Mouse (Mus musculus): ENCODE data around the gene Dpf3.

Dpf3 gene

GRCm38 (mm10) chr12:83495961-83496282, 8.4 kb upstream of the Dpf3 start:
- DNase-seq: no peak

- DNase-seq: no peak
Measured at GRCm38 (mm10) chr12:83495248-83495960, 7.9 kb upstream of the Dpf3 start.

DNA sequence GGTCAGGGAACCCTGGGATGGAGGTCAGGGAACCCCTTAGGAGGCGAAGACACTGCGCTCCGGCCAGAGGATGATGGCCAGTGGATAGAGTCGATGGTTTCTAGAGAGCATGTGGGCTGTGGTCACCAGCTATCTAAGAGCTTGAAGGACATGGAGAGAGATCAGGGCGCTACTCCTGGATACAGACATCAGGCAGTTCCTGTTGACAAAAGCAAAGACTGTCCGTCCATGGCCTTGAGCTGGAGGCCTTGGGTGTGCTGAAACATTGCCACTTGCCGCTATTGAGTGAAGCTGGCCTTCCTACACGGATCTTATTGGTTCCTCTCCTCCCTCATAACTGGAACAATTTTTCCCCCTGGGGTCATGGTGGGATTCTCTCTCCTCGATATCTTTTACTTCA, 6.7 kb upstream of the Dpf3 start:
- no peak for DNase-seq

GRCm38 (mm10) chr12:83492808-83493207, 5.3 kb upstream of the Dpf3 start:
- DNase-seq: no peak

- DNase-seq: peak in 1 of 2 experiments; percentile 6
Measured at GRCm38 (mm10) chr12:83491609-83492008, 4.1 kb upstream of the Dpf3 start.

DNA sequence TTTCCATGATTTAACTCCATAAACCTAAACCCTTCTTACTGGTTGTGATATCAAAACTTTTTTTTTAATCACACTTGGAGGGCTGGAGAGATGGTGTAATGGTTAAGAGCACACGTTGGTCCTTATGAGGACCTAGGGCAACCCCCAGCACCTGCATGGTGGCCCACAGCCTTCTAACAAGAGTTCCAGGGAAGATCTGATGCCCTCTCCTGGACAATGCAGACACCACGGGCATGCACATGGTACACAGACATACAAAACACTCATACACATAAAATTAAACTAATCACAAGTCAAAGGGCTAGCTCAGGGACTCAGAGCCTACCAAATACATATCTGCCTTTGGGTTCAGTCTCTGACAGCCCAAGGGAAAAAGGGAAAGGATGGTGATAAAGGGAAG, 2.2 kb upstream of the Dpf3 start:
- no peak for DNase-seq

DNA sequence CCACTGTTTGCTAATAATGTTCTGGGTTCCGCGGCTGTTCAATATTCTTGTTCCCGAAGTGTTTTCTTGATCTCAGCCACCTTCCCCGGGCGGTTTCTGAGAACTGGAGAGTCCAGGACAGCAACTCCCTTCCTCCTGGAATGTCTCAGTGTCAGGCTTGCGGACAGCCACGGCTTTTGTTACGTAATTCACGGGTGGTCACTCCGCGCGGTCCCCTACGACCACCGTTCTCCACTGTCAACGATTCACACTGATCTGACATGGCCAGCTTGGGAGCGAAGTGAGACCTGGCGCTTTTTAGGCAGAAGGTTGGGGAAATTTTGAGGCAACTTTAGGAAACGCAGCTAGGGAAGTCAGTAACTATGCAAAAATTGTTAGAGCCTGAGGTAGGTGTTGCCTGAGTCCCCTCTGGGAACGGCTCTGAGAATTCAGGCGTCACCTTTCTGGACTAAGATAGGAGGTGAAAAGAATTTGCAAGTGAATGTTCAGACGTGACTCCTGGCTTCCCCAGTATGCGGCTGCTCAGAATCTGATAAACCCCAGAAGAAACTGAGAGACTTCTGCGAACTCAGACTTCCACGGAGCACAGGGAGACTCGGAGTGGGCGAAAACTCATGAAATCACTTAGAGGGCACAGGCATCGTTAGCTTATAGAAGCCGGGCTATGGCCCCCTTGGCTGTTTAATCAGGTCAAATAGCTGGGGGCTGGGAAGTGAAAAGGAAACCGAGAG, 860 bp upstream of the Dpf3 start:
- DNase-seq: peak in 1 of 2 experiments; percentile 23

DNA sequence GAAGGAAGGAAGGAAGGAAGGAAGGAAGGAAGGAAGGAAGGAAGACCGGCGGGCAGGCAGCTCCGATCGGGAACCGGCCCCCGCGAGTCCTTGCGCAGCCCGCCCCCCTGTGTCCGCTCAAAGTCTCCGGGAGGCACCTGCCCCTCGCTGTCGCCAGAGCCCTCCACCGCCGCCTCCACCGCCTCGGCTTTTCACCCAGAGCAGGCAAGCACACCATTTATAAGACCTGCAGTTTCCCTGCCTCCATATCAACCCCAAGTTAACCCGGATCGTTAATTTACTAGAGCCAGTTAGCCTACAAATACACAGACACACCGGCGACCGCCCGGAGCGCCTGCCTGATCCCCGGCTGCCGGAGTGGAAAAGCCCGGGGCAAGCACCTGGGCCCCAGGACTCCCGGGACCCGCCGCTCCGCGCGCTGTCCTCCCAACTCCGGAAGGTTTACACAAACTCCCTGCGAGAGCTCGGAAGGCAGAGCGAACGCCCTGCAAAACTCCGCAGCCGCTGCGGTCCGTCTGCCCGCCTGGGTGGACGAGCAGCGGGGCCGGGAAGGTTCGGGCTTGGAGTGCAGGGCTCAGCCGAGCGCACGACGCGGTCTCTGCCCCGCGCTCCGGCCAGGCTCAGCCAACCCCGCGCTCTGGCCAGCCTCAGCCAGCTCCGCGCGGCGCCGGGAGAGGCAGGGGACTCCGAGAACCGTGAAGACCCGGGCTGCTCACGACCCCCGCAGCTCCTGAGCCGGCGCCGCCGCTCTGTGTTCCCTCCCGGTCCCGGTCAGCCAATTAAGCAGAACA, 650 bp downstream of the Dpf3 start:
- peak; percentile 54 to 55 for DNase-seq

DNA sequence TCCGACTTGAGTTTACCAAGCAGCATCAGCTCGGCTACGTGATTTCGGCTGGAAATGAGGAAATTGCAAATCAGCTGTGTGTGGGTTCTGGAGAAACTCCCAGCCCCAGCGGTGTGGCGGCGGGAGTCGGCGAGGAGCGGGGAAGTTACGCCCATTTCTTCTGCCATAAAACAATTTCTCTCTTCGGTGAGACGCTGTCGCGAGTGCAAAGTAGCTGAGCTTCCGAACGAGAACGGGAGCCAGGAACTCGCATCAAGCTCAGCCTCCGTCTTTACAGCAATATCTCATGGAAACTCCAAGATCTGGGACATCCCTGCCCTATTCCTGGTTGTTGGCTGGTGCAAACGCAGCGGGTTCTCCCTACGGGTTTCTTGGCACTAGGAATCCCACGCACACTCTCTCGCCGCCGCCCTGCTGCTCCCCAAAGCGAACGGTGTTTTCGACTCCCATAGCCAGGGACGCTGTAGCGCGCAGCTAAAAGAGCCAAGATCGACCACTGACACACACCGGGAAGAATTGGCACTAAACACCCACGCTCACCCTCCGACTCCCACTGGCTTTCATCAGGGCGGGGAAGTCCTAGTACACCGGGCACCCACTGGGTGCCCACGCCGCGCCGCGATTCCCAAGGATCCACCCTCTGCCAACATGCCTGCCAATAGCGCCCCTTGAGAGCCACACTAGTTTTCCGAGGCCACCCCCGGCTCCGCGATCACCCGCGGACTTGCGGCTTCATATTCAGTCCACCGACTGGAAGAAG, 1.4 kb downstream of the Dpf3 start:
- DNase-seq: peak in 1 of 2 experiments; percentile 12

DNA sequence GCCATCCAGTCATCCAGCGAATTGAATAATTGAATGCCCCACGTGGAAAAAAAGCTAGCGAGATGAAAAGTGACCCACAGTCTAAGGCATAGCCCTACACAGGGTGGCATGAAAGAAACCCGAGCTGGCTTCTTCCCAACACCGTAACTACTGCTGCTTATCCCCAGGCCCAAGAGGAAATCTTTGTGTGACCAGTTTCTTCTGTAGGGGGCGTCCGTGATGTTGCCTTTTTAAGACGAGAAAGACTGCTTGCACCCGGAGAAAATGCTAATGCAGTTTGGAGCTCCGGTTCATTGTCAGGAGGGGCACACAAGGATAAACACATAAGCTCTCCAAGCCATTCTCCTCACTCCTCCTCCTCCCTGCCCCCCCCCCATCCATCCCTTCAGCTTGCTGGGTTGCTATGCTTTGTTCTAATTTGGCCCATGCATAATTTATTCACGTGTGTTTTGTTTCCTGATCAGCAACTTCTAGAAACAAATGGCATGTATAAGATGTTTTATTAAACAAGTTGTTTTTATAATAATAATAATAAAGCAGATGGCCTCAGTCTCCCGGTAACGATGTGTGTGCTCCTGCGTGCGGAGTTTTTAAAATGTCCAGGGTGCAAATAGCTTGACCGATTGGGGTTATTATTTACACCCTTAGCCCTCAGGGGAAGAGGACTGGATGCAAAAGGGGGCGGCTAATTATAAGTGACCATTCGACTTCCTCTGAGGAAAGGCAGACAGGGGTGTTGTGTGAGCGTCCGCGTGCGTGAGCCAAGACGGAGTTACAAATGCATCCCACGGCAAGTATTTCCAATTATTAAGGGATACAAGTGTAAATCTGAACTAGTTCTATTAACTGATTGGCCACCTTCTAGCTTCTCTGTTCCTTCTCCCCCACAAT, 2.4 kb downstream of the Dpf3 start:
- DNase-seq: peak in 1 of 2 experiments; percentile 6

DNA sequence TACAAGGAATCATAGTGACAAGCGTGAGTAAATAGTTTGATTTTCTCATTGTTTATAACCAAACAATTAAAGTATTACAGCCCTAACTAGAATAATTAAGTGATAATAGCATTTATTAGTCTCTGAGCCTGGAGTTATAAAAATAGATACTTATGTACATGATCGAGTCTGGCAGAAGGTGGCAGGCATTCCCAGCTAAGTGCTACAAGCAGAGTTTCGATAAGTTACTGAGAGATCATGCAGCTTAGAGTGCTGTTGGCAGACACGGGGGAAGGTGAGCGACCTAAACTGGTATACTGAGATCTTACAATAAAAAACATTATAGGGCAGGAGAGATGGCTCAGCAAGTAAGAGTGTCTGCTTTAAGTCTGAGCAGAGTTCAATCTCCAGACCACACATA, 3.9 kb downstream of the Dpf3 start:
- no peak for DNase-seq

GRCm38 (mm10) chr12:83481439-83481838, 6.1 kb downstream of the Dpf3 start:
- no peak for DNase-seq

DNA sequence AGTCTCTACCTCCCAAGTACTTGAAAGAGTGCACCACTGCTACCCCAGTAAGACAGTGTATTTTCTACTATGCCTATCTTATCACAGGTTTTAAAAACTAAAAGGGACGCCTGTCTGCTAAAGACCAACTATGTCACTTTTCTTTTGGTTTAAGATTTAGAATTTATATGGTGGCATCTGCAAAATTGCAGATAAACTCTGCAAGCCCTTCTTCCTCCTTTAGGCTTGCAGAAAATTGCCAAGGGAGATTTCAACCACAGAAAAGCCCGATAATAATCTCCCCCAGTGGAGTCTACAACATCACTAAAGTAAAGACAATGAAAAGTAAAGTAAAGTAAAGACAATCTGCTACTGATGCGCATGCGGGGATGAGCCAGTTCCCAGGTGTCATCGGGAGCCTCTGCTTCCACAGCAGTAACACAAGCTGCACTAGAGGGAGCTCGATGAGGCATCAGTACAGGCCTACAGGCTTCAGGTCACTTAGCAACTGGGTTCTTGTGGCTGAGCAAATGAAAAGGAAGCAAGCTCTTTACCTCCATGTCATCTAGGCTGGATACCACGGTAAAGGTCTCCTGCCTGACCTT, 7.6 kb downstream of the Dpf3 start:
- no peak for DNase-seq

DNA sequence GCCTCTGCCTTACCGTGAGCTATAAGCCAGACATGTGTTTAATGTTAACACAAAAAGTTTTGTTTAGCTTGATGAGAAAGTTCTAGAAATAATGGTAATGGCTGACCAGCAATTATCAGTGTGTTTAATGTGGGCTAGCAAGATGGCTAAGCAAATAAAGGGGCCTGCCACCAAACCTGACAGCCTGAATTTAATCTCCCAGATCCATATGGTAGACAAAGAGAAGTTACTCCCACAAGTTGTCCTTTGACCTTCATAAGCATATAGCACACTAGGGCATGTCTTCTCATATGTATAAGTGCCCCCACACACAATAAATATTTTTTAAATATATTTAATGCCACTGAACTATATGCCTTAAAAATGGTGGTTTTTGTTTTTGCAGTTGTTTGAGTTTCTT, 8.4 kb downstream of the Dpf3 start:
- no peak for DNase-seq

GRCm38 (mm10) chr12:83476277-83476676, 11.2 kb downstream of the Dpf3 start:
- DNase-seq: no peak

- no peak for DNase-seq
Measured at GRCm38 (mm10) chr12:83475419-83475818, 12.1 kb downstream of the Dpf3 start.

GRCm38 (mm10) chr12:83473987-83474600, 13.4 kb downstream of the Dpf3 start:
- DNase-seq: no peak

GRCm38 (mm10) chr12:83471760-83472159, 15.8 kb downstream of the Dpf3 start:
- no peak for DNase-seq

DNA sequence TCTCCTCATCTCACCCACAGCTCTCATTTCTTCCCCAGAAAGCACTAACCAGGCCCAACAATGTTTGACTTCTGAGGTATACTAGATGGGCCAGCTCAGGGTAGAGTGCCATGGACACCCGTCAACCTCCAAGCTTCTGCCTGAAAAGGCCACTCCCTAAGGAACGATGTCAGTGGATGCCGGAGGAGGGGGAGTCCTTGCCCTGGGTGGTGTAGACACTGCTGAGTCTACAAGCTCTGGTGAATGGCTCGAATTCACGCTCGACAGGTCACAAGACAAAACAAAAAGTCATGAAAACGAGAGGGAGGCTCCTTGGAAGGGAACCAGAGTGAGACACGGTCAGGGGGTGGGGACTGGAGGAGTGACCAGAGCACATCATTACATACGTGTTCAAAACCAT, 17.4 kb downstream of the Dpf3 start:
- no peak for DNase-seq

GRCm38 (mm10) chr12:83466508-83467430, 20.7 kb downstream of the Dpf3 start:
- DNase-seq: no peak
